ENCODE assay signal across 11 mouse cellular contexts in the genomic region with DNA sequence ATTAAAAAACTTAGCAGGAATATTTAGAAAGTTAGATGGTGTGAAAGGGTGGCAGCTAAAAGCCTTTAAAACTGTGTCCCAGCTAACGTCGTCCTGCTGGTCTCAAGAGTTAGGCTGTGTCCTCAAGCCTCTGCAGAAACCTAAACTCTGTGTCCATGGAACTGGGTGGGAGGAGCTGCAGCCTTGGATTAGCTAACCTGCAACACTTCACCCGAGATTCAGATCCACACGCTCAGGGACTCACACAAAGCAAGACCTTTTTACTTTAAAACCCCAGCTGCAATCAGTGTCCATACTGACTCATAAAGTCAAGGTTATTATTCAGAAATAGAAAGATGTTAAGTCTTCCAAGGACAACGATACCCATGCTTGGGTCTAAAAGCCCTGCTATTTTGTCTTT.
"Had no signal": no experiment of that assay in that cellular context is flagged by ENCODE, and none has a peak within 500 bp of the region (broad histone marks: within the 10 kb centered on the region; RNA-seq: fewer than 3 reads in every experiment).

No protein-coding gene starts in this region.

- DNase-seq: lung, embryonic 14.5 days; lung, postnatal 10 days; lung, postnatal 4 days; midbrain, embryonic 14.5 days; right cerebral cortex, adult 18-20 months; right cerebral cortex, postnatal 25 days; right cerebral cortex, postnatal 4 days; spleen, adult 18-20 months; thymus, adult 18-20 months; thymus, postnatal 14 days; thymus, postnatal 36 days had no signal
